Mouse (Mus musculus): ENCODE data around the gene Ankib1.

GRCm38 (mm10) chr5:3808472-3808871, 5.7 kb upstream of the Ankib1 start:
- TF ChIP-seq MAFK (IDR thresholded peaks at IDR 0.05; ENCODE audit: borderline replicate concordance, low read depth, low read length): no peak
- no peak for TF ChIP-seq TCF12 (IDR thresholded peaks at IDR 0.05; ENCODE audit: low read depth, low read length)
- TF ChIP-seq POLR2A (IDR thresholded peaks at IDR 0.05; ENCODE audit: control insufficient read depth in 1 of 2, insufficient read depth in 1 of 2, low read depth in 1 of 2, low read length in 2 of 2, poor library complexity in 1 of 2): no peak
- TF ChIP-seq CTCF (IDR thresholded peaks at IDR 0.05 in 2 of 3, conservative IDR thresholded peaks at IDR 0.05 in 1 of 3; ENCODE audit: control insufficient read depth in 1 of 3, insufficient read depth in 1 of 3, low read depth in 2 of 3, low read length in 3 of 3, poor library complexity in 1 of 3, severe bottlenecking in 1 of 3): peak in 1 of 3 experiments; percentile 32; a peak in 2 of 6 replicates
